Mouse (Mus musculus): ENCODE results near the gene Npas3. TPM values are rescaled to one million over a fixed set of nuclear protein-coding genes. Genes with fewer than 3 reads are reported as not detected.

The Npas3 gene
- polyA plus RNA-seq, 1 experiment = 1.2 TPM

DNA sequence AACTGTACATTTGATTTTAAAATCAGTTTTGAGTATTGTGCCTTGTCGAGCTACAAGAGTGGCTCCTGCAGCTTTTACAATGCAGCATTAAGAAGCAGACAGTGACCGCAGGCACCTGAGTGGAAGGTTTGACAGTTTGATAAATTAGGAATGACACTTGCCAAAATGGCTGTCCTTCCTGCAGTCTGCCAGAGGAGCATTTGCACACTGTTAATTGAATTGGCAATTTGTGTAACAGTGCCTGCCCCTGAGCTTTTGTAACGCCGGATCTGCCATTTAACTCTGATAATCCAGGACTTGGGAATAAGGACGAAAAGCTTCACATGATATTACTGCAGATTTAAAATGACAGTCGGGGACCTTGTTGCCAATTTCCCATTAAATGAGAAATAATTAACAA is 357.2 kb downstream of the Npas3 start:
- H3K27me3 ChIP-seq (ENCODE audit: control insufficient read depth, insufficient read depth, low read length, poor library complexity, severe bottlenecking) = no peaks in the 10 kb centered on the region; the same call in 1 of the 2 replicates
- no peaks in the 10 kb centered on the region for H3K36me3 ChIP-seq (ENCODE audit: control insufficient read depth, insufficient read depth, low read length, poor library complexity, severe bottlenecking)
- H3K9ac ChIP-seq (ENCODE audit: low read depth, poor library complexity, severe bottlenecking) = no peak overlapping the region
- TF ChIP-seq POLR2A (IDR thresholded peaks at IDR 0.05; ENCODE audit: insufficient read depth, low read length) (no peak), CTCF (IDR thresholded peaks at IDR 0.05; ENCODE audit: low read depth, low read length) (no peak), EP300 (IDR thresholded peaks at IDR 0.05; ENCODE audit: insufficient read depth, low read depth, low read length) (no peak)
- no peaks in the 10 kb centered on the region for H3K9me3 ChIP-seq (replicated peaks; ENCODE audit: control insufficient read depth, insufficient read depth, low read length, poor library complexity, severe bottlenecking)
- H3K27ac ChIP-seq (ENCODE audit: insufficient read depth, low read length) = no peak overlapping the region
- no peaks in the 10 kb centered on the region for H3K4me1 ChIP-seq (ENCODE audit: control insufficient read depth, insufficient read depth, low read length)
- no peak overlapping the region for H3K4me3 ChIP-seq (ENCODE audit: low read depth, low read length)

DNA sequence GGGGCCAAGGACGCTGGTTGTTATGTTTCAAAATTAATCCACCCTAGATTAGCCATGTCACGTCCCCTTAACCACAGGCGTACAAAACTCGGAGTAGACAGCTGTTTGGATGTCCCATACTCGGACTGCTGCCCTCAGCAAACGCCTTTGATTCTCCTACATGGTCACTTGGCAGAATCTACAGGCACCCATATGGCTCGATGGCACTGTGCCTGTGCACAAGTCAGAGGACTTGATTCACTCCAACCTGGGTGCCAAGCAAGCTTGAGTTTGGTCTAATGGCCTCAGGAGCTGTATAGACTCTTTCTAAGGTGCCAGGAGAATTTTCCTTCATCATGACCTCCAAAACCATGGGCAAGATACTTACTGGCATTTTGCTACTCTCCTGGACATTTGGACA is 363.6 kb downstream of the Npas3 start:
- no peaks in the 10 kb centered on the region for H3K4me1 ChIP-seq (ENCODE audit: control insufficient read depth, insufficient read depth, low read length)
- no peak overlapping the region for H3K9ac ChIP-seq (ENCODE audit: low read depth, poor library complexity, severe bottlenecking)
- no peak overlapping the region for H3K4me3 ChIP-seq (ENCODE audit: low read depth, low read length)
- TF ChIP-seq EP300 (IDR thresholded peaks at IDR 0.05; ENCODE audit: insufficient read depth, low read depth, low read length) = no peak
- no peaks in the 10 kb centered on the region for H3K36me3 ChIP-seq (ENCODE audit: control insufficient read depth, insufficient read depth, low read length, poor library complexity, severe bottlenecking)
- H3K27ac ChIP-seq (ENCODE audit: insufficient read depth, low read length) = no peak overlapping the region
- H3K27me3 ChIP-seq (ENCODE audit: control insufficient read depth, insufficient read depth, low read length, poor library complexity, severe bottlenecking) = no peaks in the 10 kb centered on the region; the same call in 1 of the 2 replicates
- H3K9me3 ChIP-seq (replicated peaks; ENCODE audit: control insufficient read depth, insufficient read depth, low read length, poor library complexity, severe bottlenecking) = no peaks in the 10 kb centered on the region

- no peaks in the 10 kb centered on the region for H3K9me3 ChIP-seq (replicated peaks; ENCODE audit: control insufficient read depth, insufficient read depth, low read length, poor library complexity, severe bottlenecking)
- H3K36me3 ChIP-seq (ENCODE audit: control insufficient read depth, insufficient read depth, low read length, poor library complexity, severe bottlenecking) = no peaks in the 10 kb centered on the region
- H3K27me3 ChIP-seq (ENCODE audit: control insufficient read depth, insufficient read depth, low read length, poor library complexity, severe bottlenecking) = 0 out of 2 replicates have a peak, but pooled peaks cover under 1% of the 10 kb centered on the region
- H3K9ac ChIP-seq (ENCODE audit: low read depth, poor library complexity, severe bottlenecking) = no peak overlapping the region
- no peak for TF ChIP-seq POLR2A (IDR thresholded peaks at IDR 0.05; ENCODE audit: insufficient read depth, low read length)
- TF ChIP-seq CTCF (IDR thresholded peaks at IDR 0.05; ENCODE audit: low read depth, low read length) = no peak
- TF ChIP-seq EP300 (IDR thresholded peaks at IDR 0.05; ENCODE audit: insufficient read depth, low read depth, low read length) = no peak
- no peak overlapping the region for H3K4me3 ChIP-seq (ENCODE audit: low read depth, low read length)
- no peaks in the 10 kb centered on the region for H3K4me1 ChIP-seq (ENCODE audit: control insufficient read depth, insufficient read depth, low read length)
- no peak overlapping the region for H3K27ac ChIP-seq (ENCODE audit: insufficient read depth, low read length)
These were observed 372.8 kb downstream of the Npas3 start for GRCm38 (mm10) chr12:53621271-53621670.

DNA sequence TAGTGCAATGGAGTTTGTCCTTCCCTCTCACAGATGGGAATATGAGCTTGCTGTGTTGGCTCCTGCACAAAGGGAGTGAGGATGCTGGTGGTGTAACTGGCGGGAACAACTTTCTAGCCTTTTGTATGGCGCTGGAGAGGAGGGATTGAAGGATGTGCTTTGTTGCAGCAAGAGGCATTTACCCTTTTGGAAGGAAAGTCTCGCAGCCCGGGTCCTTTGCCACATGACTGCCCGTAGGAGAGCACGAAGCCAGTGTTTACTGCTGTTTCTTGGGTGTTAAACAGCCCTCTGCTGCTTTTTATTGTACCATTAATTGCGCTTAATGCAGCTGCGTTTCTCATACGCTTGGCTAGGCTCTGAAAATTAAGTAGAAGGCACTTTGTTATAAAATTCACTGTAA is 375.3 kb downstream of the Npas3 start:
- Histone ChIP-seq H3K9me3 (replicated peaks; ENCODE audit: control insufficient read depth, insufficient read depth, low read length, poor library complexity, severe bottlenecking) (no peaks in the 10 kb centered on the region), H3K27ac (ENCODE audit: insufficient read depth, low read length) (no peak overlapping the region), H3K4me1 (ENCODE audit: control insufficient read depth, insufficient read depth, low read length) (no peaks in the 10 kb centered on the region), H3K27me3 (ENCODE audit: control insufficient read depth, insufficient read depth, low read length, poor library complexity, severe bottlenecking) (0 out of 2 replicates have a peak, but pooled peaks cover 2% of the 10 kb centered on the region), H3K36me3 (ENCODE audit: control insufficient read depth, insufficient read depth, low read length, poor library complexity, severe bottlenecking) (no peaks in the 10 kb centered on the region), H3K4me3 (ENCODE audit: low read depth, low read length) (no peak overlapping the region), H3K9ac (ENCODE audit: low read depth, poor library complexity, severe bottlenecking) (no peak overlapping the region)
- TF ChIP-seq POLR2A (IDR thresholded peaks at IDR 0.05; ENCODE audit: insufficient read depth, low read length) = no peak
- no peak for TF ChIP-seq CTCF (IDR thresholded peaks at IDR 0.05; ENCODE audit: low read depth, low read length)
- TF ChIP-seq EP300 (IDR thresholded peaks at IDR 0.05; ENCODE audit: insufficient read depth, low read depth, low read length) = no peak

GRCm38 (mm10) chr12:53624379-53625021 is 376.0 kb downstream of the Npas3 start:
- Histone ChIP-seq H3K9me3 (replicated peaks; ENCODE audit: control insufficient read depth, insufficient read depth, low read length, poor library complexity, severe bottlenecking) (no peaks in the 10 kb centered on the region), H3K27me3 (ENCODE audit: control insufficient read depth, insufficient read depth, low read length, poor library complexity, severe bottlenecking) (0 out of 2 replicates have a peak, but pooled peaks cover 2% of the 10 kb centered on the region), H3K9ac (ENCODE audit: low read depth, poor library complexity, severe bottlenecking) (no peak overlapping the region), H3K36me3 (ENCODE audit: control insufficient read depth, insufficient read depth, low read length, poor library complexity, severe bottlenecking) (no peaks in the 10 kb centered on the region), H3K4me1 (ENCODE audit: control insufficient read depth, insufficient read depth, low read length) (no peaks in the 10 kb centered on the region), H3K27ac (ENCODE audit: insufficient read depth, low read length) (no peak overlapping the region), H3K4me3 (ENCODE audit: low read depth, low read length) (no peak overlapping the region)
- no peak for TF ChIP-seq CTCF (IDR thresholded peaks at IDR 0.05; ENCODE audit: low read depth, low read length)
- TF ChIP-seq POLR2A (IDR thresholded peaks at IDR 0.05; ENCODE audit: insufficient read depth, low read length) = no peak
- TF ChIP-seq EP300 (IDR thresholded peaks at IDR 0.05; ENCODE audit: insufficient read depth, low read depth, low read length) = no peak

GRCm38 (mm10) chr12:53629483-53630120 is 381.1 kb downstream of the Npas3 start:
- H3K9me3 ChIP-seq (replicated peaks; ENCODE audit: control insufficient read depth, insufficient read depth, low read length, poor library complexity, severe bottlenecking) = no peaks in the 10 kb centered on the region
- no peak overlapping the region for H3K27ac ChIP-seq (ENCODE audit: insufficient read depth, low read length)
- H3K9ac ChIP-seq (ENCODE audit: low read depth, poor library complexity, severe bottlenecking) = no peak overlapping the region
- H3K4me1 ChIP-seq (ENCODE audit: control insufficient read depth, insufficient read depth, low read length) = no peaks in the 10 kb centered on the region
- H3K27me3 ChIP-seq (ENCODE audit: control insufficient read depth, insufficient read depth, low read length, poor library complexity, severe bottlenecking) = 0 out of 2 replicates have a peak, but pooled peaks cover 2% of the 10 kb centered on the region
- no peak overlapping the region for H3K4me3 ChIP-seq (ENCODE audit: low read depth, low read length)
- no peaks in the 10 kb centered on the region for H3K36me3 ChIP-seq (ENCODE audit: control insufficient read depth, insufficient read depth, low read length, poor library complexity, severe bottlenecking)
- no peak for TF ChIP-seq CTCF (IDR thresholded peaks at IDR 0.05; ENCODE audit: low read depth, low read length)
- TF ChIP-seq POLR2A (IDR thresholded peaks at IDR 0.05; ENCODE audit: insufficient read depth, low read length) = no peak
- TF ChIP-seq EP300 (IDR thresholded peaks at IDR 0.05; ENCODE audit: insufficient read depth, low read depth, low read length) = no peak

Measured in ES-Bruce4 (cell line).